In genomic region chr14:106608341-106608927, GRCm38 (mm10) we compare ENCODE assay signal across 14 mouse cellular contexts.
A peak's percentile ranks its signal among the peaks of the same experiment; 100 is the strongest.
DNase-seq lines count a peak whose midpoint lies in the region; ATAC-seq lines count a peak whose summit lies in the region.
"Had no signal": no experiment of that assay in that cellular context is flagged by ENCODE, and none has a peak within 500 bp of the region (broad histone marks: within the 10 kb centered on the region; RNA-seq: fewer than 3 reads in every experiment).

No protein-coding gene starts in this region.

- no peaks in the 10 kb centered on the region; the same call in 1 of the 2 replicates for H3K4me1 ChIP-seq in embryonic facial prominence, embryonic 13.5 days
- peaks cover 10% of the 10 kb centered on the region for H3K4me1 ChIP-seq in embryonic facial prominence, embryonic 10.5 days
- peaks cover 10% of the 10 kb centered on the region for H3K4me1 ChIP-seq in hindbrain, embryonic 12.5 days
- H3K4me1 ChIP-seq in midbrain, embryonic 16.5 days (ENCODE audit: control insufficient read depth, insufficient read depth, low read length): peaks cover 11% of the 10 kb centered on the region
- H3K4me1 ChIP-seq: liver, embryonic 15.5 days had no signal

- 43% methylated on average over 7 of the region's 7 CpGs for WGBS in embryonic facial prominence, embryonic 13.5 days
- WGBS in embryonic facial prominence, embryonic 10.5 days: 43% methylated on average over 7 of the region's 7 CpGs
- WGBS in hindbrain, embryonic 12.5 days: 28% methylated on average over 7 of the region's 7 CpGs
- 8% methylated on average over 7 of the region's 7 CpGs for WGBS in midbrain, embryonic 16.5 days

- intact Hi-C loops in heart, postnatal 36 days (cut with DNase I): no loop called here

- H3K9ac ChIP-seq in embryonic facial prominence, embryonic 13.5 days: no peak overlapping the region; the same call in 1 of the 2 replicates
- H3K9ac ChIP-seq in hindbrain, embryonic 12.5 days: no peak overlapping the region
- H3K9ac ChIP-seq in midbrain, embryonic 16.5 days (ENCODE audit: low read depth, low read length): no peak overlapping the region; the same call in 1 of the 2 replicates
- H3K9ac ChIP-seq: embryonic facial prominence, embryonic 12.5 days; liver, embryonic 15.5 days had no signal

- ATAC-seq in embryonic facial prominence, embryonic 13.5 days (ENCODE audit: insufficient number of reproducible peaks, insufficient read depth, low FRiP score, low TSS enrichment, low read depth): no peak
- 0 out of 2 replicates have a peak, but pooled peaks have one; percentile 15 for ATAC-seq in hindbrain, embryonic 12.5 days (ENCODE audit: low FRiP score)
- ATAC-seq in midbrain, embryonic 16.5 days: 0 out of 2 replicates have a peak, but pooled peaks have one; percentile 39

- H3K9me3 ChIP-seq in embryonic facial prominence, embryonic 13.5 days: no peaks in the 10 kb centered on the region
- no peaks in the 10 kb centered on the region for H3K9me3 ChIP-seq in embryonic facial prominence, embryonic 10.5 days
- H3K9me3 ChIP-seq in hindbrain, embryonic 12.5 days (replicated peaks): no peaks in the 10 kb centered on the region
- H3K9me3 ChIP-seq in midbrain, embryonic 16.5 days (replicated peaks; ENCODE audit: control insufficient read depth, low read length, poor library complexity, severe bottlenecking): no peaks in the 10 kb centered on the region
- H3K9me3 ChIP-seq: embryonic facial prominence, embryonic 12.5 days; liver, embryonic 15.5 days had no signal

- H3K27me3 ChIP-seq in embryonic facial prominence, embryonic 13.5 days: no peaks in the 10 kb centered on the region
- no peaks in the 10 kb centered on the region for H3K27me3 ChIP-seq in embryonic facial prominence, embryonic 10.5 days (replicated peaks; ENCODE audit: low read depth, poor library complexity, severe bottlenecking)
- no peaks in the 10 kb centered on the region for H3K27me3 ChIP-seq in hindbrain, embryonic 12.5 days
- H3K27me3 ChIP-seq in midbrain, embryonic 16.5 days (ENCODE audit: control insufficient read depth, insufficient read depth, low read depth, low read length): no peaks in the 10 kb centered on the region
- H3K27me3 ChIP-seq: embryonic facial prominence, embryonic 12.5 days; liver, embryonic 15.5 days had no signal

- DNase-seq in embryonic facial prominence, embryonic 10.5 days (ENCODE audit: low spot score): no peak
- peak; percentile 12 for DNase-seq in brain, adult 2 months (ENCODE audit: low read depth, low spot score)
- DNase-seq in kidney, postnatal 4 days: no peak
- no peak for DNase-seq in heart, postnatal 36 days
- DNase-seq in heart, adult 9 months (ENCODE audit: low spot score in 2 of 2): no peak
- DNase-seq: cerebellum, postnatal 10 days; layer of hippocampus, postnatal 36 days; thymus, postnatal 25 days had no signal

- no peaks in the 10 kb centered on the region for H3K36me3 ChIP-seq in embryonic facial prominence, embryonic 13.5 days
- H3K36me3 ChIP-seq in embryonic facial prominence, embryonic 10.5 days (replicated peaks): no peaks in the 10 kb centered on the region
- no peaks in the 10 kb centered on the region for H3K36me3 ChIP-seq in hindbrain, embryonic 12.5 days
- no peaks in the 10 kb centered on the region for H3K36me3 ChIP-seq in midbrain, embryonic 16.5 days (ENCODE audit: control insufficient read depth, insufficient read depth, low read length)
- H3K36me3 ChIP-seq: embryonic facial prominence, embryonic 12.5 days; liver, embryonic 15.5 days had no signal

- no peak overlapping the region for H3K27ac ChIP-seq in embryonic facial prominence, embryonic 13.5 days
- no peak overlapping the region for H3K27ac ChIP-seq in embryonic facial prominence, embryonic 10.5 days (replicated peaks)
- H3K27ac ChIP-seq in hindbrain, embryonic 12.5 days: peak overlapping the region; percentile 44; the same call in 1 of the 2 replicates
- H3K27ac ChIP-seq in midbrain, embryonic 16.5 days (ENCODE audit: low read length): peak overlapping the region; percentile 39; the same call in 1 of the 2 replicates
- H3K27ac ChIP-seq: embryonic facial prominence, embryonic 12.5 days; kidney, postnatal 0 days; liver, embryonic 15.5 days had no signal

- peak overlapping the region; percentile 20 for H3K4me2 ChIP-seq in embryonic facial prominence, embryonic 13.5 days
- H3K4me2 ChIP-seq in hindbrain, embryonic 12.5 days (replicated peaks): peak overlapping the region; percentile 19
- H3K4me2 ChIP-seq in midbrain, embryonic 16.5 days (ENCODE audit: low read length): peak overlapping the region; percentile 46
- H3K4me2 ChIP-seq: embryonic facial prominence, embryonic 12.5 days; liver, embryonic 15.5 days had no signal

- H3K4me3 ChIP-seq in embryonic facial prominence, embryonic 13.5 days: no peak overlapping the region
- H3K4me3 ChIP-seq in embryonic facial prominence, embryonic 10.5 days: no peak overlapping the region
- H3K4me3 ChIP-seq in hindbrain, embryonic 12.5 days: no peak overlapping the region
- peak overlapping the region; percentile 11; the same call in 1 of the 2 replicates for H3K4me3 ChIP-seq in midbrain, embryonic 16.5 days (ENCODE audit: low read depth, low read length)
- H3K4me3 ChIP-seq: embryonic facial prominence, embryonic 12.5 days; liver, embryonic 15.5 days had no signal

Comparison
In these comparisons a context has a peak if more than half of its experiments do, and no peak if none do; other contexts are left out.
1. H3K27ac ChIP-seq: peak in hindbrain, embryonic 12.5 days (single experiment) and midbrain, embryonic 16.5 days (single experiment); none in embryonic facial prominence, embryonic 13.5 days (single experiment) and embryonic facial prominence, embryonic 10.5 days (single experiment).
2. Peak in every context shown above with its lines, with median percentiles within 50 percentile points of each other: H3K4me2 ChIP-seq.